Mouse (Mus musculus): ENCODE measurements around the gene Lmf1. TPM values are rescaled to one million over a fixed set of nuclear protein-coding genes. Genes with fewer than 3 reads are reported as not detected.

Lmf1 gene
- polyA plus RNA-seq, 1 experiment from 2014 or later: 28.2 TPM

DNA sequence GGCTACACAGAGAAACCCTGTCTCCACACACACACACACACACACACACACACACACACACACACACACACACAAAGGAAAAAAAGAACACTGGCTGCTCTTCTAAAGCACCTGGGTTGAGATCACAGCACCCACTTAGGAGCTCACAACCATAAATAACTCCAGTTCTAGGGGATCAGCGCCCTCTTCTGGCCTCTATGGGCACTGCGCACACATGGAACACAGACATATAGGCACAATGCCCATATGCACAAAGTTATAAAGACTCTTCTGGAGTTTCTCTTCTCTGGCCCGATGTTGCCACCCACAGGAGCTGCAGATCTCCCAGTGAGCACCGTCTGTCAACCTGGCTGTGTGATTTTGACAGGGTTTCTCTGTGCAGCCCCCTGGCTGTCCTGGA is 12.1 kb downstream of the Lmf1 start:
- Histone ChIP-seq H3K4me2 (ENCODE audit: low read length) (no peak overlapping the region), H3K27ac (ENCODE audit: low read depth, low read length) (no peak overlapping the region), H3K4me1 (ENCODE audit: control insufficient read depth, insufficient read depth, low read depth, low read length) (no peaks in the 10 kb centered on the region; the same call in 1 of the 2 replicates), H3K36me3 (ENCODE audit: control insufficient read depth, insufficient read depth, low read length) (peaks cover 3% of the 10 kb centered on the region; the same call in 1 of the 2 replicates), H3K27me3 (replicated peaks; ENCODE audit: control insufficient read depth, insufficient read depth, low read length) (no peaks in the 10 kb centered on the region), H3K9ac (ENCODE audit: low read depth, low read length) (no peak overlapping the region), H3K4me3 (ENCODE audit: low read length) (no peak overlapping the region), H3K9me3 (ENCODE audit: control insufficient read depth, low read length) (no peaks in the 10 kb centered on the region)
- WGBS: 92% methylated on average over 4 of the region's 4 CpGs
- no peak for ATAC-seq

DNA sequence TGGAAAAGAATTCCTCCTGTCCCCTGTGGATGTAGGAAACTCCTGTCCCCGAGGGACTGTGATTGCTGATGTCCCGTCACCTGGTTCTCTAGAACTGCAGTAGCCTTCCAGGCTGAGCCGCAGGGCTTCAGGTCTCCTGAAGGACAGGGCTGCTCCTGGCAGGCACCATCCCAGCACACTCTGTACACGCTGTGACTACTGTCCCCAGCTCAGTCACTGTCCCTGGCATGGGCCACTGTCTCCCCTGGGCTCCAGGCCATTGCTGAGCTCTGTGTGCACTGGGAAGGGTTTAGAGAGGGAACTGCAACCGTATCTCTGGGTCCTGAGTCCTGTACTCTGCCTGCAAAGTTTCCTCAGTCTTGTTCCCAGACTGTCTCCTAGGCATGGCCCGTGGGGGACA is 13.5 kb downstream of the Lmf1 start:
- 95% methylated on average over 6 of the region's 6 CpGs for WGBS
- ATAC-seq: no peak
- Histone ChIP-seq H3K4me2 (ENCODE audit: low read length) (no peak overlapping the region), H3K4me3 (ENCODE audit: low read length) (no peak overlapping the region), H3K27ac (ENCODE audit: low read depth, low read length) (no peak overlapping the region), H3K9me3 (ENCODE audit: control insufficient read depth, low read length) (no peaks in the 10 kb centered on the region), H3K9ac (ENCODE audit: low read depth, low read length) (no peak overlapping the region; the same call in 1 of the 2 replicates), H3K4me1 (ENCODE audit: control insufficient read depth, insufficient read depth, low read depth, low read length) (no peaks in the 10 kb centered on the region; the same call in 1 of the 2 replicates), H3K27me3 (replicated peaks; ENCODE audit: control insufficient read depth, insufficient read depth, low read length) (no peaks in the 10 kb centered on the region), H3K36me3 (ENCODE audit: control insufficient read depth, insufficient read depth, low read length) (peaks cover 4% of the 10 kb centered on the region; the same call in 1 of the 2 replicates)

DNA sequence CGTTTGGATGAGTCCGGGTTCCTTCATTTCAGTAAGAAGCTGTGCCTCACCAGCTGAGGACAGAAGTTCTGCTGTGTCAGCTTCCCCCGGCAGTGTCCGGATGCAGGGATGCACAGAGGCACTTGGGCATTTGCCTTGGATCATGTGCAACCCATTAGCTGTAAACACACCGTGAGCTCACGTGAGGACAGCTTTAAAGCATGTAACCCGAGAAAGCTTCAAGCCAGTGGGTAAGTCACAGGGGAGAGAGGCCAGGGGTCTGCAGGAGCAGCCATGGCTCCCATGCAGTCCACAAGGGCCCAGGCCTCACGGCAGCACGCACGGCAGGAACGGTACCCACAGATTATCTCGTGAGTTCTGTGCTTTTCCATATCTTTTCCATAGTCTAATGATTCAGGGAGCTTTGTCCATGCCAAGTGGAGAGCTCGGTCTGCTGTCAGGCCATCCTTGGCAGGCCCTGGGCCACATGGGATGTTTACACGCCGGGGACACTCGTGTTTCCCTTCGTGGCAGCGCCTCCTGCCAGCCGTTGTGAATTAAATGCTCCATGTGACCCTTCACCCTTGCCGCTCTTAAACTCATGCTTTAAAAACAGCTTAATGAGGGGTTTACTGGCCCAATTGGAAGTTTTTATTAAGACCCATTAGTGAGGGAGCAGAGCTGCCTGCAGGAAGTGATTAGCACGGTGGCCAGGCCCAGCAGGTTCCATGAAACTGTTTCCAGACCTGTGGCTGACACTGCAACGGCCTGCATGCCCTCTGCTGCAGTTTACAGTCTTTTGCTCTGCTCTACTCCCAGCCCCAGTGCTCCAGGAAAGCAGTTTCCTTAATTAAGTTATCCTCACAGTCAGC is 14.8 kb downstream of the Lmf1 start:
- Histone ChIP-seq H3K27ac (ENCODE audit: low read depth, low read length) (no peak overlapping the region), H3K4me3 (ENCODE audit: low read length) (no peak overlapping the region), H3K9me3 (ENCODE audit: control insufficient read depth, low read length) (no peaks in the 10 kb centered on the region), H3K4me2 (ENCODE audit: low read length) (no peak overlapping the region), H3K36me3 (ENCODE audit: control insufficient read depth, insufficient read depth, low read length) (peaks cover 4% of the 10 kb centered on the region; the same call in 1 of the 2 replicates), H3K27me3 (replicated peaks; ENCODE audit: control insufficient read depth, insufficient read depth, low read length) (no peaks in the 10 kb centered on the region), H3K4me1 (ENCODE audit: control insufficient read depth, insufficient read depth, low read depth, low read length) (no peaks in the 10 kb centered on the region; the same call in 1 of the 2 replicates), H3K9ac (ENCODE audit: low read depth, low read length) (no peak overlapping the region)
- no peak; the same call in 1 of the 2 replicates for ATAC-seq
- 70% methylated on average over 22 of the region's 22 CpGs for WGBS

DNA sequence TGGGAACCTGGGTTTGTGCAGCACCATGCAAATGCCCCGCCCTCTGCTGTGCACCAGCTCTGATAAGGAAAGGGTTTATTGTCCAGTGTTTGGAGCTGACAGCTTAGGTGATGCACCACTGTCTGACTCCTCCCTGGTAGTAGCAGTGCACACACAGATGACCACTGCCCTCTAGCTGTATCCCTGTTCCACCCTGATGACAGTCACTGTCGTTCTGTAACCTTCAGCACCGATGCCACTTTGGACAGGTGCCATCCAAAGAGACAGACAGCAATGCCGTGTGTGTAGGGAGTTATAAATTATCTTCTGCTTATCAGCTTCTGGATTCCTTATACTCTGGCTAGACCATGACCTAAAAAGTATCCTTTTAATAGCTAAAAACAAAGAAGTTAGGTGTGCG is 16.6 kb downstream of the Lmf1 start:
- no peaks in the 10 kb centered on the region for H3K27me3 ChIP-seq (replicated peaks; ENCODE audit: control insufficient read depth, insufficient read depth, low read length)
- H3K27ac ChIP-seq (ENCODE audit: low read depth, low read length): no peak overlapping the region
- ATAC-seq: no peak
- H3K4me1 ChIP-seq (ENCODE audit: control insufficient read depth, insufficient read depth, low read depth, low read length): no peaks in the 10 kb centered on the region; the same call in 1 of the 2 replicates
- 82% methylated on average over 5 of the region's 5 CpGs for WGBS
- no peak overlapping the region for H3K4me3 ChIP-seq (ENCODE audit: low read length)
- H3K4me2 ChIP-seq (ENCODE audit: low read length): no peak overlapping the region
- peaks cover 4% of the 10 kb centered on the region; the same call in 1 of the 2 replicates for H3K36me3 ChIP-seq (ENCODE audit: control insufficient read depth, insufficient read depth, low read length)
- no peaks in the 10 kb centered on the region for H3K9me3 ChIP-seq (ENCODE audit: control insufficient read depth, low read length)
- H3K9ac ChIP-seq (ENCODE audit: low read depth, low read length): no peak overlapping the region

GRCm38 (mm10) chr17:25597537-25597936 is 18.7 kb downstream of the Lmf1 start:
- Histone ChIP-seq H3K4me3 (ENCODE audit: low read length) (no peak overlapping the region), H3K9ac (ENCODE audit: low read depth, low read length) (no peak overlapping the region), H3K9me3 (ENCODE audit: control insufficient read depth, low read length) (no peaks in the 10 kb centered on the region), H3K27me3 (replicated peaks; ENCODE audit: control insufficient read depth, insufficient read depth, low read length) (no peaks in the 10 kb centered on the region), H3K27ac (ENCODE audit: low read depth, low read length) (no peak overlapping the region), H3K4me1 (ENCODE audit: control insufficient read depth, insufficient read depth, low read depth, low read length) (no peaks in the 10 kb centered on the region; the same call in 1 of the 2 replicates), H3K4me2 (ENCODE audit: low read length) (no peak overlapping the region), H3K36me3 (ENCODE audit: control insufficient read depth, insufficient read depth, low read length) (peaks cover 4% of the 10 kb centered on the region; the same call in 1 of the 2 replicates)
- 55% methylated on average over 3 of the region's 3 CpGs for WGBS
- 0 out of 2 replicates have a peak, but pooled peaks have one; percentile 11 for ATAC-seq

GRCm38 (mm10) chr17:25602366-25602765 is 23.5 kb downstream of the Lmf1 start:
- Histone ChIP-seq H3K9ac (ENCODE audit: low read depth, low read length) (no peak overlapping the region), H3K9me3 (ENCODE audit: control insufficient read depth, low read length) (no peaks in the 10 kb centered on the region), H3K27ac (ENCODE audit: low read depth, low read length) (no peak overlapping the region), H3K36me3 (ENCODE audit: control insufficient read depth, insufficient read depth, low read length) (no peaks in the 10 kb centered on the region), H3K27me3 (replicated peaks; ENCODE audit: control insufficient read depth, insufficient read depth, low read length) (no peaks in the 10 kb centered on the region), H3K4me2 (ENCODE audit: low read length) (no peak overlapping the region), H3K4me3 (ENCODE audit: low read length) (no peak overlapping the region), H3K4me1 (ENCODE audit: control insufficient read depth, insufficient read depth, low read depth, low read length) (no peaks in the 10 kb centered on the region)
- no peak for ATAC-seq
- 78% methylated on average over 8 of the region's 8 CpGs for WGBS

GRCm38 (mm10) chr17:25604234-25604633 is 25.3 kb downstream of the Lmf1 start:
- no peak overlapping the region for H3K4me2 ChIP-seq (ENCODE audit: low read length)
- 58% methylated on average over 5 of the region's 5 CpGs for WGBS
- no peak for ATAC-seq

DNA sequence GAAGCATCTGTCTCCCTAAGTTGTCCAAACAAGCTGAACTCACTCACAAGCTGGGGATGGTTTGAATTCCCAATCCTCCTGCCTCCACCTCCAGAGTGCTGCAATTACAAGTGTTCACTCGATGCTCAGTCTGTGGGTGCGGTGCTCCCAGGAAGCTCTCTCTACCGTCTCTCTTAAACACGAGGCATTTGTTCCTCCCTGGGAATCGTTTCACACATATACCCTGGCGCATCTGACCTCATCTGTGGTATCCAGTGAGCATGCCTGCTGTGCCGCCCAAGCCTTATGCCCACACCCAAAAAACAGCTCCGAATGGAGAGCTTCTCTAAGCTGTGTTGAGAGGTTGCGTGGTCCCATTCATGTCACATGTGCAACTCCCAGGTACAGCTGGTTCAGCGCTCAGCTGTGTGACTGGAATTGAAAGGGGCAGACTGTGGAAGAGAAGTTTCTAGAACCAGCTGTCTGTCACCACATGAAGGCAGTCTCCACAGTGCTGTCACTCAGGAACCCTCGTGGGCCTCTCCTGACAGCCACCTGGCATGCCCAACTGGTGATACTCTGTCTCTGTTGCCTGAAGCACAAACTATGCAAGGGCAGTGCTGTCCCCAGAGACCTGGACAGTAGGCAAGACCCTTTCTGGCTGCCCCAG is 29.4 kb downstream of the Lmf1 start:
- WGBS: 81% methylated on average over 11 of the region's 11 CpGs
- Histone ChIP-seq H3K4me1 (ENCODE audit: control insufficient read depth, insufficient read depth, low read depth, low read length) (peaks cover 19% of the 10 kb centered on the region), H3K27ac (ENCODE audit: low read depth, low read length) (no peak overlapping the region), H3K27me3 (replicated peaks; ENCODE audit: control insufficient read depth, insufficient read depth, low read length) (no peaks in the 10 kb centered on the region), H3K9ac (ENCODE audit: low read depth, low read length) (no peak overlapping the region), H3K4me3 (ENCODE audit: low read length) (no peak overlapping the region), H3K36me3 (ENCODE audit: control insufficient read depth, insufficient read depth, low read length) (no peaks in the 10 kb centered on the region), H3K9me3 (ENCODE audit: control insufficient read depth, low read length) (no peaks in the 10 kb centered on the region), H3K4me2 (ENCODE audit: low read length) (no peak overlapping the region)
- ATAC-seq: no peak

More at GRCm38 (mm10) chr17:25604234-25604633, 25.3 kb downstream of the Lmf1 start:
- Histone ChIP-seq H3K27me3 (replicated peaks; ENCODE audit: control insufficient read depth, insufficient read depth, low read length) (no peaks in the 10 kb centered on the region), H3K4me1 (ENCODE audit: control insufficient read depth, insufficient read depth, low read depth, low read length) (peaks cover 7% of the 10 kb centered on the region), H3K27ac (ENCODE audit: low read depth, low read length) (no peak overlapping the region), H3K9me3 (ENCODE audit: control insufficient read depth, low read length) (no peaks in the 10 kb centered on the region), H3K9ac (ENCODE audit: low read depth, low read length) (no peak overlapping the region), H3K4me3 (ENCODE audit: low read length) (no peak overlapping the region), H3K36me3 (ENCODE audit: control insufficient read depth, insufficient read depth, low read length) (no peaks in the 10 kb centered on the region)

Measured in hindbrain, embryonic 16.5 days (tissue).